Mouse (Mus musculus): ENCODE results near the gene Purb.

DNA sequence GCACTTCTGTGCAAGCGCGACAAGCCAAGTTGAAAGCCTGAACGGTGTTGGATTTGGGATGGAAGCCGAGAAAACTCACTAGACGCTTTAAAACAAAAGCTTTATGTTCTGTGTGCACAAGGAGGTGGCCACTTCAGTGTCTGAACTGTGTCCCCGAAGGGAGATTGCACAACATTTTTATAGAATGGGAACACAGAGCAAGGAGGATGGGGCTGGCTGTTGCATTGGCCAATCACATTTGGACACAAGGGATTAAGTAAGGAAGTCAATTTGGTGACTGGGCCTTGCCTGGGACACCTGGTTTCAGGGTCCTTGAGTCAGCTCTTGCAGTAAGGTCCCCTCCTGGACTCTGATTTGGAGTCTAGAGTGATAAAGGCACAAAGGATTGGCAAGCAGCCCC is 29.0 kb upstream of the Purb start:
- TF ChIP-seq POLR2A (IDR thresholded peaks at IDR 0.05; ENCODE audit: insufficient read depth, low read length) (no peak), CTCF (IDR thresholded peaks at IDR 0.05; ENCODE audit: low read depth, low read length) (no peak), EP300 (IDR thresholded peaks at IDR 0.05; ENCODE audit: insufficient read depth, low read depth, low read length) (no peak)
